Mouse (Mus musculus) forebrain, postnatal 0 days (tissue): ENCODE results near the gene Olfr292. TPM values are rescaled to one million over a fixed set of nuclear protein-coding genes. Genes with fewer than 3 reads are reported as not detected.

Source experiments
- ATAC-seq: fragments of 200-750 bp; cut with Nextera tagmentation; 2 replicates; pipeline ENCODE4 v1.8.0; 2017; ENCODE audit warnings: mild to moderate bottlenecking, moderate library complexity
- DNase-seq: peaks from one replicate; pipeline ENCODE4 v3.0.0-alpha.2; 2015
- H3K27ac ChIP-seq: fragments of 300-500 bp; sonication (generic); 2 replicates; pipeline ENCODE4 v1.5.1; 2014; ENCODE audit warnings: low read depth, mild to moderate bottlenecking, antibody characterized with exemption, low read length, moderate library complexity, mixed read lengths
- H3K27me3 ChIP-seq: fragments of 300-500 bp; sonication (generic); 2 replicates; pipeline ENCODE4 v1.6.1; 2014; ENCODE audit warnings: mild to moderate bottlenecking, low read length, mixed read lengths; ENCODE audit not compliant: insufficient read depth
- H3K36me3 ChIP-seq: fragments of 300-500 bp; sonication (generic); 2 replicates; pipeline ENCODE4 v1.6.1; 2014; ENCODE audit warnings: mild to moderate bottlenecking, moderate library complexity; ENCODE audit not compliant: insufficient read depth
- H3K4me1 ChIP-seq: fragments of 300-500 bp; sonication (generic); 2 replicates; pipeline ENCODE4 v1.6.1; 2014; ENCODE audit warnings: antibody characterized with exemption; ENCODE audit not compliant: insufficient read depth
- H3K4me2 ChIP-seq: fragments of 300-500 bp; sonication (generic); 2 replicates; pipeline ENCODE4 v1.6.1; 2014; ENCODE audit warnings: low read depth, mild to moderate bottlenecking, moderate library complexity
- H3K4me3 ChIP-seq: fragments of 300-500 bp; sonication (generic); 2 replicates; pipeline ENCODE4 v1.5.1; 2014; ENCODE audit warnings: low read depth, low read length, mixed read lengths
- H3K9ac ChIP-seq: fragments of 300-500 bp; sonication (generic); 2 replicates; pipeline ENCODE4 v1.6.1; 2014; ENCODE audit warnings: mild to moderate bottlenecking
- H3K9me3 ChIP-seq: fragments of 300-500 bp; sonication (generic); 2 replicates; pipeline ENCODE4 v1.6.1; 2016; ENCODE audit warnings: low read length
- CTCF ChIP-seq: sonication (generic); IDR thresholded peaks from 2 replicates; pipeline ENCODE4 v1.5.1; 2016; ENCODE audit warnings: antibody characterized with exemption, control low read depth, low read depth
- WGBS: fragments of 180-500 bp; shearing (Covaris S2); extraction: QIAGEN DNeasy Blood & Tissue Kit; methylation state at CpG from one replicate; pipeline ENCODE4 v1.1.7; 2014; 5-methylcytosine and 5-hydroxymethylcytosine counted together
- polyA plus RNA-seq: library from polyadenylated mRNA; unstranded; fragments of >200 nt; fragmentation: Nextera tagmentation; extraction: Ambion mirVana; gene quantifications from 2 replicates; pipeline ENCODE4 v1.2.1, GENCODE M21; 2015
- total RNA-seq: library from RNA; depleted of rRNA; stranded (reverse); fragments of >200 nt; gene quantifications from 2 replicates; pipeline ENCODE4 v1.2.3, GENCODE M21; 2014; rRNA removed

Gene Olfr292
- total RNA-seq = not detected in 2 replicates
- polyA plus RNA-seq = not detected in 2 replicates

- Histone ChIP-seq H3K4me3 (no peak within 1 kb of the TSS), H3K9ac (no peak within 1 kb of the TSS), H3K27me3 (no peaks in the 10 kb centered on the region), H3K4me2 (no peak within 1 kb of the TSS), H3K27ac (no peak within 1 kb of the TSS), H3K9me3 (no peaks in the 10 kb centered on the region), H3K4me1 (no peaks in the 10 kb centered on the region), H3K36me3 (no peaks in the 10 kb centered on the region)
- TF ChIP-seq CTCF = no peak
- DNase-seq = no peak
- ATAC-seq = no peak
Measured at GRCm38 (mm10) chr7:86688030-86688429, at the start of gene Olfr292. Olfr292 (plus strand) TSS chr7:86688330.

GRCm38 (mm10) chr7:86648761-86649160, 39.4 kb upstream of the Olfr292 start, which contains the start of gene Olfr293:
Olfr293 (plus strand) TSS chr7:86649061.
- H3K27me3 ChIP-seq = no peaks in the 10 kb centered on the region
- H3K4me1 ChIP-seq = no peaks in the 10 kb centered on the region
- 88% methylated on average over 4 of the region's 4 CpGs for WGBS
- no peak within 1 kb of the TSS for H3K4me3 ChIP-seq
- no peaks in the 10 kb centered on the region for H3K9me3 ChIP-seq
- no peak within 1 kb of the TSS for H3K9ac ChIP-seq
- no peaks in the 10 kb centered on the region for H3K36me3 ChIP-seq
- no peak for TF ChIP-seq CTCF
- ATAC-seq (no peak), DNase-seq (no peak)
- no peak within 1 kb of the TSS for H3K27ac ChIP-seq
- no peak within 1 kb of the TSS for H3K4me2 ChIP-seq

- H3K36me3 ChIP-seq = no peaks in the 10 kb centered on the region
- H3K9me3 ChIP-seq = no peaks in the 10 kb centered on the region
- ATAC-seq (no peak), DNase-seq (peak; percentile 24)
- H3K27ac ChIP-seq = no peak overlapping the region
- H3K4me2 ChIP-seq = no peak overlapping the region
- H3K4me3 ChIP-seq = no peak overlapping the region
- no peak overlapping the region for H3K9ac ChIP-seq
- peak; percentile 51 for TF ChIP-seq CTCF
- H3K27me3 ChIP-seq = no peaks in the 10 kb centered on the region
- H3K4me1 ChIP-seq = no peaks in the 10 kb centered on the region
Measured at GRCm38 (mm10) chr7:86725013-86725412, 36.9 kb downstream of the Olfr292 start.

Other genes with a start within 250 kb of the Olfr292 start
- not detected in 2 replicates for gene Olfr299, start 228.4 kb upstream of the Olfr292 start, total RNA-seq
- gene Olfr299, start 228.4 kb upstream of the Olfr292 start, polyA plus RNA-seq = not detected in 2 replicates
- not detected in 2 replicates for gene Olfr298, start 195.8 kb upstream of the Olfr292 start, total RNA-seq
- not detected in 2 replicates for gene Olfr298, start 195.8 kb upstream of the Olfr292 start, polyA plus RNA-seq
- gene Olfr297, start 168.4 kb upstream of the Olfr292 start, total RNA-seq = not detected in 2 replicates
- gene Olfr297, start 168.4 kb upstream of the Olfr292 start, polyA plus RNA-seq = not detected in 2 replicates
- gene Olfr295, start 104.5 kb upstream of the Olfr292 start, total RNA-seq = not detected in 2 replicates
- not detected in 2 replicates for gene Olfr295, start 104.5 kb upstream of the Olfr292 start, polyA plus RNA-seq
- gene Olfr294, start 71.7 kb upstream of the Olfr292 start, total RNA-seq = not detected in 2 replicates
- not detected in 2 replicates for gene Olfr294, start 71.7 kb upstream of the Olfr292 start, polyA plus RNA-seq
- gene Olfr293, start 39.3 kb upstream of the Olfr292 start, total RNA-seq = not detected in 2 replicates
- gene Olfr293, start 39.3 kb upstream of the Olfr292 start, polyA plus RNA-seq = not detected in 2 replicates
- gene Folh1, start 87.6 kb downstream of the Olfr292 start, total RNA-seq = 3.0 and 3.3 TPM in 2 replicates
- gene Folh1, start 87.6 kb downstream of the Olfr292 start, polyA plus RNA-seq = 1.5 and 2.0 TPM in 2 replicates
- not detected in 2 replicates for gene Vmn2r77, start 106.7 kb downstream of the Olfr292 start, total RNA-seq
- not detected in 2 replicates for gene Vmn2r77, start 106.7 kb downstream of the Olfr292 start, polyA plus RNA-seq
- not detected in 2 replicates for gene Vmn2r78, start 226.8 kb downstream of the Olfr292 start, total RNA-seq
- not detected in 2 replicates for gene Vmn2r78, start 226.8 kb downstream of the Olfr292 start, polyA plus RNA-seq